Mouse (Mus musculus) embryonic facial prominence, embryonic 10.5 days (tissue): ENCODE measurements around the gene Celf5. TPM values are rescaled to one million over a fixed set of nuclear protein-coding genes. Genes with fewer than 3 reads are reported as not detected.

ENCODE experiments used
- DNase-seq: peaks from one replicate; pipeline ENCODE4 v3.0.0-alpha.2; 2017; ENCODE audit warnings: low spot score
- H3K27ac ChIP-seq: fragments of 300-500 bp; sonication (generic); replicated peaks from 2 replicates; pipeline ENCODE4 v1.5.1; 2016; ENCODE audit warnings: mild to moderate bottlenecking
- H3K27me3 ChIP-seq: fragments of 300-500 bp; sonication (generic); replicated peaks from 2 replicates; pipeline ENCODE4 v1.6.1; 2016; ENCODE audit warnings: low read depth, mild to moderate bottlenecking; ENCODE audit not compliant: poor library complexity, severe bottlenecking
- H3K36me3 ChIP-seq: fragments of 300-500 bp; sonication (generic); replicated peaks from 2 replicates; pipeline ENCODE4 v1.6.1; 2016; ENCODE audit warnings: mild to moderate bottlenecking, moderate library complexity
- H3K4me1 ChIP-seq: fragments of 300-500 bp; sonication (generic); 2 replicates; pipeline ENCODE4 v1.6.1; 2016
- H3K4me3 ChIP-seq: fragments of 300-500 bp; sonication (generic); 2 replicates; pipeline ENCODE4 v1.5.1; 2016; ENCODE audit warnings: mild to moderate bottlenecking, moderate library complexity
- H3K9me3 ChIP-seq: fragments of 300-500 bp; sonication (generic); 2 replicates; pipeline ENCODE4 v1.6.1; 2016; ENCODE audit warnings: mild to moderate bottlenecking
- WGBS: fragments of 180-500 bp; shearing (Covaris S2); methylation state at CpG from one replicate; pipeline ENCODE4 v1.1.7; 2016; 5-methylcytosine and 5-hydroxymethylcytosine counted together
- polyA plus RNA-seq: library from polyadenylated mRNA; unstranded; fragments of >200 nt; fragmentation: Nextera tagmentation; extraction: Ambion mirVana; gene quantifications from 2 replicates; pipeline ENCODE4 v1.2.1, GENCODE M21; 2016

Gene Celf5
- polyA plus RNA-seq, 1 experiment from 2014 or later, result 2.3 TPM

DNA sequence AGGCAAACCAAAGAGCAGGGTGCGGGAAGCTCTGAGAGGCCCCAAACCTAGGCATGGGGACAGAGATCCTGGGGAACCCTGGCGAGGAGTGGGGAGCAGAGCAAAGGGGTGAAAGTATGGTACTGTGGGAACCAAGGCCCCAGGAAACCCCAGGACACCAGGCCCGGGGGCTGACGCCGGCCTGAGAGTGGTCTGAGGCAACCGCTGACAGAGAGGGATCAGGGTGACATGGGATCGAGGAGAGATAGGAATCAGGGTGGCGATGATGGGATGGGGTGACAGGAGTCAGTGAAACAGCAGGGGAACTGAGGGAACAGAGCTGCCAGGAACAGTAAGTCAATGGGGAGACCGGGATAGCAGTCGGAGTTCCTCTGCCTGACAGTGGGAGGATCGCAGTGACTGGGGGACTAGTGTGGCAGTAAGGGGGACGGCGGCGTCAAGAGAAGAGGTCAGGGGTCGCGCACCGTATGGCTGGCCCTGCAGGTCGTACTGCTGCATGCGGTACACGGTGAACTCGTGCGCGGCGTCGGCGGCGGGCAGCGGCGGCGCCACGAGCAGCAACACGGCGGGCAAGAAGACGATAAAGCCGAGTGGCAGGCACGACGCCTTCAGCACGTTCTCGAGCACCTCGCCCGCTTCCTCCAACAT lies 13.2 kb upstream of the Celf5 start:
- peak overlapping the region; percentile 93 for H3K4me3 ChIP-seq
- H3K27ac ChIP-seq, result peak overlapping the region; percentile 86
- no peak for DNase-seq

DNA sequence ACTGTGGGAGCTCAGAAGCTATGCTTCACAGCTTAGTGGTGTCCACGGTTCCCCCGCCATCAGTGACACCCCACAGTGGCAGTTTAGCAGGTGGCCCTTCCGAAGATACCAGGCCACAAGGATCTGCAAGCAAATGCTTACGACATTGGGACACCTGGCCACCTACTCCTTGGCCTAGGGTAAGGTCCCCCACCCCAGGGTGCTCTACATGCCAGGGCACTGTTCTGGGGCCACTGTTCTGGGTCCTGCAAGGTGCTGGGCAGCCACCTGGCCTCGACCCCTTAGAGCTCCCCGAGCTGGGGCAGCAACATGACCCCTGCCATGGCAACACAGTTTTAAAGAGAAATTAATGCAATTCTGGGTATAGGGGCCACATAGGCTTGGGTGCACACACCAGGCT lies 12.6 kb upstream of the Celf5 start:
- WGBS, result 78% methylated on average over 6 of the region's 6 CpGs
- no peak for DNase-seq
- Histone ChIP-seq H3K27ac (peak overlapping the region; percentile 86), H3K4me3 (peak overlapping the region; percentile 93), H3K4me1 (peaks cover 42% of the 10 kb centered on the region), H3K27me3 (no peaks in the 10 kb centered on the region), H3K9me3 (no peaks in the 10 kb centered on the region), H3K36me3 (peaks cover 43% of the 10 kb centered on the region)

More for the DNA sequence above, 13.2 kb upstream of the Celf5 start:
- H3K27me3 ChIP-seq, result no peaks in the 10 kb centered on the region
- peaks cover 42% of the 10 kb centered on the region for H3K4me1 ChIP-seq
- H3K36me3 ChIP-seq, result peaks cover 37% of the 10 kb centered on the region
- WGBS, result 2% methylated on average over 41 of the region's 41 CpGs
- no peaks in the 10 kb centered on the region for H3K9me3 ChIP-seq

DNA sequence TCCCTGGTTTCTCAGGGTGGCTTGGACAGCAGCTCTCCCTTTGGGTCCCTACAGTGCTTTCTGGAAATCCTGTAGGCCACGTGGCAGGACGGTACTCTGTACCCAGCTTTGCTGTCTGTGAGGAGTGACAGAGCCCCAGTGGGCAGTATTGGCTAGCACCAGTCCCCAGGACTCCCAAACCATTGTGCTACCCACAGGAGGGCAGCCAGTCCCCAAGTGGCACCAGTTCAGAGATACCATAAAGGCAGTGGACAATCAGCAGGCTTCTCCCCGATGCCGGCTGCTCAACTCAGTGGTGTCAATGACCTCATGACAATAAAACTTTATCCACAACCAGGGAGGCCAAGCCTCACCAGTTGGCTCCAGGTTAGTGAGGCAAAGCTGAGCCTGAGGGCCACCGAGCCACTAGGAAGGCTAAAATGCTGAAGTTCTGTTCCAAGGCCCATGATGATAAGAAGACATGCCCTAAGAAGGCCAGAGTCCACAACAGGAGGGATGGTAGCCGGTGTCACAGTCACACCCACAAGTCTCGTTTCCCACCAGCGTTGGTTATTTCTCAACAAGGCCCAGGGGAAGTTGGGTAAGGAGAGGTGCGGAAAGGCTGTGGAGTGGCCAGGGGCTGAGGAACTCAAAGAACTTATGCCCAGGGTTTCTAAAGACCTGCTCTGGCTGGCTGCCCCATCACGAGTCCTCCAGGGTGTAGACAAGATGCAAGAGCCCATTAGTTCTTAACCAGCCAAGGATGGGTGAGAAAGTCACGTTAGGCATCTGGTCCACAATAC lies 11.9 kb upstream of the Celf5 start:
- H3K27me3 ChIP-seq, result no peaks in the 10 kb centered on the region
- H3K9me3 ChIP-seq, result no peaks in the 10 kb centered on the region
- DNase-seq, result no peak
- peak overlapping the region; percentile 93 for H3K4me3 ChIP-seq
- no peak overlapping the region for H3K27ac ChIP-seq
- peaks cover 50% of the 10 kb centered on the region for H3K36me3 ChIP-seq
- H3K4me1 ChIP-seq, result peaks cover 41% of the 10 kb centered on the region
- 91% methylated on average over 11 of the region's 11 CpGs for WGBS

DNA sequence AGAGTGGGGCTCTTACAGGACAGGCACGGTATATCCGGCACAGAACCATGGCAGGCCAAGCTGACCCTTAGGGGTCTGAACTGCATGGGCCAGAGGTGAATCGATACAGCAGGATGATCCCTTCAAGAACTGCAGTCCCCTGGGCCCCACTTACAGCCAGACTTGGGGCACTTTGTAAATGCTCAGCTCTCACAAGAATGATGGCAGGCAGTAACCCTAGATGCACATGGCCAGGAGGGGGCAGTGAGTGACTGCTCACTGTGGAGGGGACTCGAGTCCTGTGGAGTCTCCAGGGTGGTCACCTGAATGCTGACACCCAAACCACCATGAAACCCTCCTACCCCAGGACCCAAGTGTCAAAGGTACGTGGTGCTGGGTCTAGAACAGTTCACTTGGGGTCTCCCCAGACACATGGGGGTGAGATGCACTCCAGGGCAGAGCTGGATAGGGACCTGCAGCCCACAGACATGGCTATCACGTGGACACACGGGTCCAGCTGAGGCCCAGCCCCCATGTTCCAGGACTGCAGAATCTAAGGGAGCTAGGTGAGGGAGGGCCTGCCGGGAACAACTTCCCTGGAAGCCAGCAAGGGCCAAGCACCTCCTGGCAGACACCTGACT lies 11.2 kb upstream of the Celf5 start:
- H3K4me3 ChIP-seq, result peak overlapping the region; percentile 93; the same call in 1 of the 2 replicates

DNA sequence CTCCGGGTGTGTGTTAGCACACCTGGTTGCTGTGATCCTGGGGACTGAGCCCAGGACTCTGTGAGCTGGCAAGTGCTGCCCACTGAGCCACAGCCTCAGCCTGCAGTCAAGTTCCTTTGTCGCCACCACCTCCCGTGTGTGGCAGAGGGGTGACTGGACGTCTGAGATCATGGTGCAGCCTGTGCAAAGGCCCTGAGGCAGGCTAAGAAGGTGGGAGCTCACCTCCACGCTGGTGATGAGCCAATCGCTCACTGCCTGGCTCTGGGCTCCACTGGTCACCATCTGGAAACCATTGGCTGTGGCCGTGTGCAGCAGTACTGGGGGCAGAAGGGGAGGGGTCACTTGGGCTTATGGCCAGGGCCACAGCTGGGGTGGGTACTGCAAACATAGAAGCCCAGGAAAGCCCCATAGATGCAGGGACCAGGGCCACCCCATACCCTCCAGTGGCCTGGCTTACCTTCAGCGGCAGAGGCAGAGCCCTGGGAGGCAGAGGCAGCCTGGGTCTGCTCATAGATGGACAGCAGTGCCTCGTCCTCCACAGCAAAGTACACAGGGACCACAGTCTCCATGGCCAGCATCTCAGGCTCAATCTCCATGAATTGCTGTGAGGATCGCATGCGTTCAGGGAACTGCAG lies 10.2 kb upstream of the Celf5 start:
- Histone ChIP-seq H3K4me1 (peaks cover 36% of the 10 kb centered on the region), H3K4me3 (no peak overlapping the region), H3K27me3 (no peaks in the 10 kb centered on the region), H3K9me3 (no peaks in the 10 kb centered on the region), H3K27ac (0 out of 2 replicates have a peak overlapping the region, but pooled peaks have one; percentile 12), H3K36me3 (peaks cover 67% of the 10 kb centered on the region)
- 83% methylated on average over 11 of the region's 11 CpGs for WGBS
- DNase-seq, result no peak

More for the DNA sequence above, 11.2 kb upstream of the Celf5 start:
- H3K9me3 ChIP-seq, result no peaks in the 10 kb centered on the region
- 86% methylated on average over 8 of the region's 8 CpGs for WGBS
- peaks cover 38% of the 10 kb centered on the region for H3K4me1 ChIP-seq
- peaks cover 57% of the 10 kb centered on the region for H3K36me3 ChIP-seq
- no peak for DNase-seq
- H3K27ac ChIP-seq, result no peak overlapping the region
- H3K27me3 ChIP-seq, result no peaks in the 10 kb centered on the region

DNA sequence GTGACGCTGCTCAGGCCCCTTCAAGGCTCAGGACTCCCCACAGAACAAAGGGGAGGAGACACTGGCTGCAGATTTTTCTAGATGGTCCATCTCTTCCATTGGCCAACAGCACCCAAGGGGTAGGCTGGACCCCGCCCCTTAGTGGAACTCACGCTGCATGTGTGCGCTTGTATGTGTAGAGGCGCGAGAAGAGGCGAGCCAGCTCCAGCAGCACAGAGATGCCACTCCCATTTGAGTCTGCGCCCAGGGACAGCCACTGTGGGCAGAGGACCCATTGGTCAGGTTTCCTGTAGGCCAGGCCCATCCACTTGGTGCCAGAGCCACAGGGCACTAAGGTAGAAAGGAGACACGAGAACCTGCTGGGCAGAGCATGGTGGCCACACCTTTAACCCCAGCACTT lies 8.5 kb upstream of the Celf5 start:
- no peaks in the 10 kb centered on the region for H3K27me3 ChIP-seq
- peaks cover 84% of the 10 kb centered on the region for H3K36me3 ChIP-seq
- no peak overlapping the region for H3K27ac ChIP-seq
- DNase-seq, result no peak
- 94% methylated on average over 9 of the region's 9 CpGs for WGBS
- no peaks in the 10 kb centered on the region for H3K9me3 ChIP-seq
- H3K4me1 ChIP-seq, result peaks cover 31% of the 10 kb centered on the region
- no peak overlapping the region for H3K4me3 ChIP-seq

DNA sequence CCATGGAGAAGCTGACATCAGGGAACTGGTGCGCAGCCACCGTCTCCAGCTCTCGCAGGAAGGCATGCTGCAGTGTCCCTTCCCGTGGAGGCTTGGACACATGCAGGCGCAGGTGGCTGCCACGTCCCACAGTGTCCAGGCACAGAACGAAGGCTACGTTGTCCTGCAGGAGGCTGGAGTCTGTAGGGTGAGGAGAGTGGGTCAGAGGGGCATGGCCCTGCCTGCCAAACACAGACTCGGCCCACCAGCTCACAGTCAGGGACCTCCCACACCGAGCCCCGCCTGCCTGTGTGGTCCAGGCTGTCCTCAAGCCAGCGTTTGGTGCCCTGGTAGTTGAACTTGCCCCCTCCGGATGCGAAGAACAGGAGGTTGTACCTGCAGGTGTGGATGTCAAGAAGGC lies 7.4 kb upstream of the Celf5 start:
- H3K9me3 ChIP-seq, result no peaks in the 10 kb centered on the region
- no peak overlapping the region for H3K4me3 ChIP-seq
- peaks cover 87% of the 10 kb centered on the region for H3K36me3 ChIP-seq
- no peak overlapping the region for H3K27ac ChIP-seq
- H3K27me3 ChIP-seq, result no peaks in the 10 kb centered on the region
- WGBS, result 84% methylated on average over 14 of the region's 14 CpGs
- DNase-seq, result no peak
- H3K4me1 ChIP-seq, result peaks cover 22% of the 10 kb centered on the region

DNA sequence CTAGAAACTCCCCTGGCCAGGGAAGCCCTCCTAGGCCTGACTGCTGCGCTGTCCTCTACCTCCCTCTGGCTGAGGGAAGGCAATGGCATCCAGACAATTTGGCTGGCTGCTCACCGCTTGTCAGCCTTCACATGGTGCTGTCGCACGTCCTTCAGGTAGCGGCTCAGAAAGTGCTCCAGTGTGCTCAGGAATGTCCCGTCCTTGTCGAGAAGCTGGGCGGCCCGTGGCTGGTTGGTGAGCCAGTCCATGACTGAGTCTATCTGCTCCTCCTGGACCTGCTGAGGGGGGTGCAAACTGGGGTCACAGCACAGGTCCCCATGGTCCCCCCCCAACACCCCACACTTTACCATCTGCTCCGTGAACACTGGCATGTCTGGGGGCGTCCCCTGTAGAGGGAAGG lies 5.6 kb upstream of the Celf5 start:
- Histone ChIP-seq H3K4me1 (peaks cover 12% of the 10 kb centered on the region), H3K27me3 (peaks cover under 1% of the 10 kb centered on the region; the same call in 1 of the 2 replicates), H3K9me3 (no peaks in the 10 kb centered on the region), H3K4me3 (no peak overlapping the region), H3K36me3 (peaks cover 73% of the 10 kb centered on the region), H3K27ac (no peak overlapping the region)
- WGBS, result 87% methylated on average over 11 of the region's 11 CpGs
- DNase-seq, result no peak

DNA sequence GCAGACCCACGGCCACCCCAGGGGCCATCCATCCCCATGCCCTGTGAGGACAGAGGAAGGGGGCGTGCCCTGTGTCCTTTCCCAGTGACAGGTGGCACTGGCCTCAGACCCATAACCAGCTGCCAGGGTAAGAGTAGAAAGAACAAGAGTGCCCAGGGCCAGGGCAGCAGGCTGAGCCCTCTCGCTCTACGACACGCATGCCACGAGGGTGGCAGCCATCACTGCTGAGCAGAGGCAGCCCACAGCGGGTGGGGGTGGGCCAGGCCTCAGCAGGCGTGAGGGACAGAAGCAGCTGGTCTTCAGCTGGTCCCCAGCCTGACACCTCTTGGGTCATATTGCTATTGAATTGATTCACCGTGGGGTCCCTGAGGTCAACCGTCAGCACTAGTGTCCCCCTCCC lies 4.0 kb upstream of the Celf5 start:
- no peak for DNase-seq
- WGBS, result 90% methylated on average over 10 of the region's 10 CpGs
- Histone ChIP-seq H3K27me3 (peaks cover 16% of the 10 kb centered on the region), H3K9me3 (no peaks in the 10 kb centered on the region), H3K36me3 (peaks cover 58% of the 10 kb centered on the region), H3K4me1 (peaks cover 18% of the 10 kb centered on the region), H3K4me3 (no peak overlapping the region), H3K27ac (no peak overlapping the region)

DNA sequence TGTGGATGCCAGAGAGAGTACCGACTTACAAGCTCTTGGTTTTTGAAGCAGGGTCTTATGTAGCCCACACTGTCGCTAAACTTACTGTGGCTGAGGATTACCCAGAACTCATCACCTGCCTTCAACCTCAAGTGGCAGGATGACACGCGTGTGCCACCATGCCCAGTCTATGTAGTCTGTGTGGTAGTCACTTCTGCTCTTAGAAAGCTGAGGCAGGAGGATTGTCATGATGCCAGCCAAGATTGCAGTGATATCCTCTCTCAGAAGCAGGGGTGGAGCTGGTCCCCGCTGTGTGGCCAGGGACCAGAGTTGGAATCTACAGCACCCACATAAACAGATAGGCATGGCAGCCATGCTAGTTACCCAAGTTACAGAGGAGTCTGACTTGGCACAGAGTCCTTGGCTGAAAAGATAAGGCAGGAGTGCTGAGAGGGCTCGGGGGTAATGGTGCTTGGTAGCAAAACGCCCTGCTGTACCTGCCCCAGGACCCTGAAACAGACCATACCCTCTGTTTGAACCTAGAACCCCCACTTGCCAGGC lies 3.0 kb upstream of the Celf5 start:
- Histone ChIP-seq H3K27ac (no peak overlapping the region), H3K36me3 (peaks cover 48% of the 10 kb centered on the region), H3K9me3 (no peaks in the 10 kb centered on the region), H3K27me3 (peaks cover 26% of the 10 kb centered on the region), H3K4me1 (peaks cover 18% of the 10 kb centered on the region), H3K4me3 (no peak overlapping the region)
- no peak for DNase-seq
- 75% methylated on average over 7 of the region's 7 CpGs for WGBS

DNA sequence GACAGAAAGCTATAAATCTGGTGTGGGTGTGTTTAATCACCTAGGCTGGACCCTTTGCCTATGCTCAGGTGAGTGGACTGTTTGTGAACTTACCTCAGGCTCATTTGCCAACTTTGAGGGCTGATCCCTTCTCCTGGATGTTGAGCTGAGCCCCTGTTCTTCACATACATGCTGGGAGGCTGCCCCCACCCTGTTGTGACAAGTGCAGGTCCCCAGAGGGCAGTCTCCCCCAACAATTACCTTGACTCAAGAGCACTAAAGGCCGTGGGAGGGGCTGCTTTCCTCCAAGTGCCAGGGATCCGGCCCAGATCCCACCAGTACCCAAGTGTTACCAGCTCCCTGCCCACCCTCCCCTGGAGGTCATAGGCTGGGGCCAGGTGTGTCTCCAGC lies 2.5 kb upstream of the Celf5 start:
- WGBS, result 38% methylated on average over 2 of the region's 2 CpGs
- no peak overlapping the region for H3K4me3 ChIP-seq

DNA sequence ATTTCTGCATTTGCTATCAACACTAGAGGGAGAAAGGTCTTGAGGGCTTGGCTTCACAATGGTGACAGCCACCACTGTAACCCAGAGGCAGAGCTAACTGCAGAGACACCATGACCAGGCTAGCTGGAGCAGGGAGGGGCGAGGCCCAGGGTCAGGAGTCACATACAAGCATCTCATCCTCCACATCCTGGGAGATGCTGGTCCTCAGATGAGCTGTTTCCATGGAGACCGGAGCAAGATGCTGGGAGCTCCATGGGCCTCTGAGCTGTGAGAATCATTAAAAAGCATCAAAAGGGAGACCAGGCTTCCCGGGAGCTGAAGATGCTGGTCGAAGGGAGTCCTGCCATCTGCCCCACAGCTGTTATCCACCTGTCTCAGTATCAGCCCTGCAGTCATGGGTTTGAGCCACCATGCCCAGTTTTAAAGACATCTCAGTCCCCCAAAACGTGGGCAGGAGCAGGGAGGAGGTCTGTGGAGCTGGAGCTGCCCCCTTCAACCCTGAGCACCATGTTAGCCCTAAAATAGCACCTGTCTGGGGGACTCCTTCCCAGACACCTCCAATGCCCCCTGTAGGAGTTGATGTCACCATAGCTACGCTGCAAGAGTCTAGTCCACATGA lies 2.0 kb upstream of the Celf5 start:
- Histone ChIP-seq H3K36me3 (peaks cover 38% of the 10 kb centered on the region), H3K27me3 (peaks cover 35% of the 10 kb centered on the region), H3K27ac (no peak overlapping the region), H3K9me3 (no peaks in the 10 kb centered on the region), H3K4me1 (peaks cover 18% of the 10 kb centered on the region), H3K4me3 (no peak overlapping the region)
- DNase-seq, result no peak
- WGBS, result 70% methylated on average over 6 of the region's 6 CpGs

More for the DNA sequence above, 2.5 kb upstream of the Celf5 start:
- Histone ChIP-seq H3K4me1 (peaks cover 18% of the 10 kb centered on the region), H3K27me3 (peaks cover 31% of the 10 kb centered on the region), H3K9me3 (no peaks in the 10 kb centered on the region), H3K36me3 (peaks cover 43% of the 10 kb centered on the region), H3K27ac (no peak overlapping the region)
- DNase-seq, result no peak
